Comparison of ENCODE assay signal across 27 mouse cellular contexts in genomic region chr6:90772120-90772519, GRCm38 (mm10).
A peak's percentile ranks its signal among the peaks of the same experiment; 100 is the strongest.
DNase-seq lines count a peak whose midpoint lies in the region; ATAC-seq and TF ChIP-seq lines count a peak whose summit lies in the region.
"Had no signal": no experiment of that assay in that cellular context is flagged by ENCODE, and none has a peak within 500 bp of the region (broad histone marks: within the 10 kb centered on the region; RNA-seq: fewer than 3 reads in every experiment).

No protein-coding gene starts in this region.

- no peak overlapping the region for H3K4me3 ChIP-seq in kidney, adult 2 months (ENCODE audit: insufficient read depth, low read depth, low read length)
- no peak overlapping the region for H3K4me3 ChIP-seq in kidney, embryonic 15.5 days (replicated peaks)
- no peak overlapping the region for H3K4me3 ChIP-seq in liver, postnatal 0 days (ENCODE audit: low read depth, low read length)
- H3K4me3 ChIP-seq in lung, postnatal 0 days (ENCODE audit: low read depth, low read length): no peak overlapping the region
- H3K4me3 ChIP-seq in intestine, postnatal 0 days (ENCODE audit: low read depth, low read length): no peak overlapping the region
- H3K4me3 ChIP-seq: forebrain, embryonic 10.5 days; forebrain, embryonic 13.5 days; heart, adult 2 months; heart, embryonic 10.5 days; heart, embryonic 13.5 days had no signal

- no peaks in the 10 kb centered on the region for H3K4me1 ChIP-seq in kidney, adult 2 months (ENCODE audit: control insufficient read depth, insufficient read depth, low read length)
- peaks cover 4% of the 10 kb centered on the region; the same call in 1 of the 2 replicates for H3K4me1 ChIP-seq in kidney, embryonic 15.5 days
- H3K4me1 ChIP-seq in liver, postnatal 0 days (ENCODE audit: insufficient read depth): no peaks in the 10 kb centered on the region
- H3K4me1 ChIP-seq in lung, postnatal 0 days (ENCODE audit: insufficient read depth, low read depth, low read length): no peaks in the 10 kb centered on the region
- H3K4me1 ChIP-seq in intestine, postnatal 0 days (replicated peaks; ENCODE audit: control insufficient read depth, insufficient read depth, low read length): no peaks in the 10 kb centered on the region

- no peaks in the 10 kb centered on the region for H3K27me3 ChIP-seq in kidney, adult 2 months (replicated peaks; ENCODE audit: control insufficient read depth, insufficient read depth, low read length)
- H3K27me3 ChIP-seq in kidney, embryonic 15.5 days: no peaks in the 10 kb centered on the region
- H3K27me3 ChIP-seq in liver, postnatal 0 days (ENCODE audit: insufficient read depth, low read length): no peaks in the 10 kb centered on the region
- no peaks in the 10 kb centered on the region for H3K27me3 ChIP-seq in lung, postnatal 0 days (replicated peaks; ENCODE audit: insufficient read depth, low read length)
- H3K27me3 ChIP-seq in intestine, postnatal 0 days (replicated peaks; ENCODE audit: control insufficient read depth, insufficient read depth, low read length): no peaks in the 10 kb centered on the region
- H3K27me3 ChIP-seq: CH12.LX; forebrain, embryonic 13.5 days; heart, embryonic 13.5 days; Patski had no signal

- no peak for ATAC-seq in kidney, embryonic 15.5 days (replicated peaks; ENCODE audit: low FRiP score)
- ATAC-seq in liver, postnatal 0 days: peak; percentile 41
- ATAC-seq in lung, postnatal 0 days: peak; percentile 85
- no peak for ATAC-seq in intestine, postnatal 0 days
- ATAC-seq: forebrain, embryonic 13.5 days; forebrain, embryonic 16.5 days; Patski had no signal

- DNase-seq in kidney, adult 2 months: peak; percentile 29
- DNase-seq in liver, postnatal 0 days: no peak
- no peak for DNase-seq in liver
- DNase-seq in lung, postnatal 0 days (ENCODE audit: low spot score): peak; percentile 76
- peak; percentile 45 for DNase-seq in lung, postnatal 25 days (ENCODE audit: low spot score)
- DNase-seq: adrenal gland, postnatal 10 days; adrenal gland, postnatal 36 days; B cell, adult 2 months; cerebellum, adult 18-20 months; cerebellum, adult 9-10 months; cerebellum, postnatal 14 days; gastrocnemius, postnatal 10 days; gastrocnemius, postnatal 36 days; heart, adult 2 months; heart, postnatal 14 days; heart, postnatal 4 days had no signal

- 77% methylated on average over 5 of the region's 5 CpGs for WGBS in kidney, adult 2 months
- WGBS in kidney, embryonic 15.5 days: 87% methylated on average over 5 of the region's 5 CpGs
- WGBS in liver, postnatal 0 days (ENCODE audit: insufficient replicate concordance): 67% methylated on average over 5 of the region's 5 CpGs
- 61% methylated on average over 5 of the region's 5 CpGs for WGBS in lung, postnatal 0 days
- 82% methylated on average over 5 of the region's 5 CpGs for WGBS in intestine, postnatal 0 days

- H3K27ac ChIP-seq in kidney, adult 2 months (ENCODE audit: insufficient read depth, low read depth, low read length): no peak overlapping the region
- no peak overlapping the region for H3K27ac ChIP-seq in kidney, embryonic 15.5 days
- H3K27ac ChIP-seq in liver, postnatal 0 days (ENCODE audit: low read depth): no peak overlapping the region
- no peak overlapping the region for H3K27ac ChIP-seq in lung, postnatal 0 days (ENCODE audit: low read length)
- H3K27ac ChIP-seq in intestine, postnatal 0 days (ENCODE audit: low read depth, low read length): no peak overlapping the region
- H3K27ac ChIP-seq: forebrain, embryonic 10.5 days; forebrain, embryonic 13.5 days; heart, adult 2 months; heart, embryonic 10.5 days; heart, embryonic 13.5 days; hindbrain, embryonic 14.5 days had no signal

- TF ChIP-seq POLR2A in kidney, adult 2 months (IDR thresholded peaks at IDR 0.05; ENCODE audit: low read depth, low read length): no peak

- H3K36me3 ChIP-seq in kidney, adult 2 months (ENCODE audit: control insufficient read depth, insufficient read depth, low read length): no peaks in the 10 kb centered on the region
- no peaks in the 10 kb centered on the region for H3K36me3 ChIP-seq in kidney, embryonic 15.5 days
- no peaks in the 10 kb centered on the region for H3K36me3 ChIP-seq in liver, postnatal 0 days (replicated peaks; ENCODE audit: insufficient read depth, low read length)
- no peaks in the 10 kb centered on the region for H3K36me3 ChIP-seq in lung, postnatal 0 days (ENCODE audit: insufficient read depth, low read length)
- no peaks in the 10 kb centered on the region for H3K36me3 ChIP-seq in intestine, postnatal 0 days (ENCODE audit: control insufficient read depth, insufficient read depth)
- H3K36me3 ChIP-seq: G1E; heart, embryonic 10.5 days; heart, embryonic 13.5 days had no signal

- TF ChIP-seq EP300 in liver, postnatal 0 days (IDR thresholded peaks at IDR 0.05; ENCODE audit: low read depth): no peak
- TF ChIP-seq EP300 in lung, postnatal 0 days (IDR thresholded peaks at IDR 0.05): no peak

- H3K9me3 ChIP-seq in kidney, embryonic 15.5 days (replicated peaks): no peaks in the 10 kb centered on the region
- peaks cover 3% of the 10 kb centered on the region; the same call in 1 of the 2 replicates for H3K9me3 ChIP-seq in liver, postnatal 0 days (ENCODE audit: low read length)
- no peaks in the 10 kb centered on the region for H3K9me3 ChIP-seq in lung, postnatal 0 days (ENCODE audit: low read length)
- no peaks in the 10 kb centered on the region for H3K9me3 ChIP-seq in intestine, postnatal 0 days (ENCODE audit: control insufficient read depth)
- H3K9me3 ChIP-seq: forebrain, embryonic 10.5 days; forebrain, embryonic 13.5 days; G1E; heart, embryonic 10.5 days; heart, embryonic 13.5 days had no signal

- no peak overlapping the region for H3K9ac ChIP-seq in kidney, embryonic 15.5 days
- no peak overlapping the region for H3K9ac ChIP-seq in liver, postnatal 0 days (replicated peaks)
- H3K9ac ChIP-seq in lung, postnatal 0 days (replicated peaks; ENCODE audit: low read depth): no peak overlapping the region
- no peak overlapping the region for H3K9ac ChIP-seq in intestine, postnatal 0 days (ENCODE audit: low read depth, low read length)
- H3K9ac ChIP-seq: forebrain, embryonic 13.5 days; heart, embryonic 13.5 days; hindbrain, embryonic 14.5 days had no signal

- no peak for TF ChIP-seq CTCF in kidney, adult 2 months (conservative IDR thresholded peaks at IDR 0.05; ENCODE audit: insufficient read depth, insufficient read length, low read depth, low read length)
- no peak for TF ChIP-seq CTCF in liver, postnatal 0 days (IDR thresholded peaks at IDR 0.05; ENCODE audit: low read depth)
- TF ChIP-seq CTCF in lung, postnatal 0 days (IDR thresholded peaks at IDR 0.05): no peak
- TF ChIP-seq CTCF in intestine, postnatal 0 days (IDR thresholded peaks at IDR 0.05; ENCODE audit: low read depth): no peak

- H3K4me2 ChIP-seq in kidney, embryonic 15.5 days: no peak overlapping the region
- H3K4me2 ChIP-seq in liver, postnatal 0 days (ENCODE audit: low read depth, low read length): no peak overlapping the region
- no peak overlapping the region for H3K4me2 ChIP-seq in lung, postnatal 0 days (replicated peaks; ENCODE audit: low read depth, low read length)
- H3K4me2 ChIP-seq in intestine, postnatal 0 days (replicated peaks; ENCODE audit: low read depth): no peak overlapping the region
- H3K4me2 ChIP-seq: forebrain, embryonic 13.5 days; heart, embryonic 13.5 days; hindbrain, embryonic 14.5 days had no signal

Comparison
In these comparisons a context has a peak if more than half of its experiments do, and no peak if none do; other contexts are left out.
1. DNase-seq: peak in kidney, adult 2 months (single experiment), lung, postnatal 0 days (single experiment) and lung, postnatal 25 days (single experiment); none in liver, postnatal 0 days (single experiment) and liver (single experiment).
2. ATAC-seq: peak in liver, postnatal 0 days (single experiment) and lung, postnatal 0 days (single experiment); none in kidney, embryonic 15.5 days (single experiment) and intestine, postnatal 0 days (single experiment).